Mouse (Mus musculus): ENCODE results near the gene 1110059E24Rik.

DNA sequence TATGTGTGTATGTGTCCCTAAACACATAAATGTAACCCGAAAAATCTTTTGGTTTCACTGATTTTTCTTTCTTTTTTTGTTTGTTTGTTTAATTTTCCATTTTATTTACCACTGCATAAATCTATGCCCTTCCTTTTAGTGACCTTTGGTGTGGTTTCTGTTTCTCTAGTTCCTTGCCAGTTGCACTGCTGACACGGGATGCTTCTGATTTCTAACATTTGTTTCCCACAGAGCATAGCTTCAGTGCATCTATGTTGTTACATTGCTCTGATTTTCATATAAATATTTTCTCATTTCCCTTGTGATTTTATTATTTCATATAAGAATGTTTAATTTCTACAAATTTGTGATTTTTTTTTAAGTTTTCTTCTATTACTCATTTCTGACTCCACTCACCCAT, 17.4 kb downstream of the 1110059E24Rik start:
- TF ChIP-seq CTCF (IDR thresholded peaks at IDR 0.05): no peak
- TF ChIP-seq EP300 (IDR thresholded peaks at IDR 0.05; ENCODE audit: insufficient read depth, low read depth, low read length): no peak
- no peak for TF ChIP-seq POLR2A (IDR thresholded peaks at IDR 0.05; ENCODE audit: insufficient read depth, low read depth, low read length)
